Mouse (Mus musculus) liver, embryonic 13.5 days (tissue): Measurements from ENCODE around the gene Mosmo. TPM values are rescaled to one million over a fixed set of nuclear protein-coding genes. Genes with fewer than 3 reads are reported as not detected.
A peak's percentile ranks its signal among the peaks of the same experiment; 100 is the strongest.

Source experiments
- ATAC-seq: fragments of 200-750 bp; cut with Nextera tagmentation; 2 replicates; pipeline ENCODE4 v1.8.0; 2017; ENCODE audit warnings: low read depth, mild to moderate bottlenecking, moderate number of reproducible peaks, moderate library complexity
- DNase-seq: peaks from one replicate; pipeline ENCODE4 v3.0.0; 2022
- H3K27ac ChIP-seq: fragments of 300-500 bp; sonication (generic); 2 replicates; pipeline ENCODE4 v1.5.1; 2015; ENCODE audit warnings: moderate library complexity, mild to moderate bottlenecking, inconsistent platforms
- H3K27me3 ChIP-seq: fragments of 300-500 bp; sonication (generic); 2 replicates; pipeline ENCODE4 v1.6.1; 2015; ENCODE audit warnings: mild to moderate bottlenecking, inconsistent platforms
- H3K36me3 ChIP-seq: fragments of 300-500 bp; sonication (generic); 2 replicates; pipeline ENCODE4 v1.6.1; 2015; ENCODE audit warnings: mild to moderate bottlenecking, inconsistent platforms
- H3K4me1 ChIP-seq: fragments of 300-500 bp; sonication (generic); replicated peaks from 2 replicates; pipeline ENCODE4 v1.6.1; 2015; ENCODE audit warnings: inconsistent platforms
- H3K4me2 ChIP-seq: fragments of 300-500 bp; sonication (generic); 2 replicates; pipeline ENCODE4 v1.6.1; 2015; ENCODE audit warnings: inconsistent platforms, mild to moderate bottlenecking, moderate library complexity
- H3K4me3 ChIP-seq: fragments of 300-500 bp; sonication (generic); replicated peaks from 2 replicates; pipeline ENCODE4 v1.5.1; 2015; ENCODE audit warnings: mild to moderate bottlenecking, inconsistent platforms
- H3K9ac ChIP-seq: fragments of 300-500 bp; sonication (generic); 2 replicates; pipeline ENCODE4 v1.6.1; 2015; ENCODE audit warnings: mild to moderate bottlenecking, inconsistent platforms
- H3K9me3 ChIP-seq: fragments of 300-500 bp; sonication (generic); replicated peaks from 2 replicates; pipeline ENCODE4 v1.6.1; 2016; ENCODE audit warnings: inconsistent platforms
- WGBS: fragments of 180-500 bp; shearing (Covaris S2); methylation state at CpG from one replicate; pipeline ENCODE4 v1.1.7; 2015; ENCODE audit not compliant: insufficient replicate concordance; 5-methylcytosine and 5-hydroxymethylcytosine counted together
- polyA plus RNA-seq: library from polyadenylated mRNA; unstranded; fragments of >200 nt; fragmentation: Nextera tagmentation; extraction: Ambion mirVana; gene quantifications from 2 replicates; pipeline ENCODE4 v1.2.1, GENCODE M21; 2015

Mosmo gene
- polyA plus RNA-seq: 7.4 and 8.8 TPM in 2 replicates

DNA sequence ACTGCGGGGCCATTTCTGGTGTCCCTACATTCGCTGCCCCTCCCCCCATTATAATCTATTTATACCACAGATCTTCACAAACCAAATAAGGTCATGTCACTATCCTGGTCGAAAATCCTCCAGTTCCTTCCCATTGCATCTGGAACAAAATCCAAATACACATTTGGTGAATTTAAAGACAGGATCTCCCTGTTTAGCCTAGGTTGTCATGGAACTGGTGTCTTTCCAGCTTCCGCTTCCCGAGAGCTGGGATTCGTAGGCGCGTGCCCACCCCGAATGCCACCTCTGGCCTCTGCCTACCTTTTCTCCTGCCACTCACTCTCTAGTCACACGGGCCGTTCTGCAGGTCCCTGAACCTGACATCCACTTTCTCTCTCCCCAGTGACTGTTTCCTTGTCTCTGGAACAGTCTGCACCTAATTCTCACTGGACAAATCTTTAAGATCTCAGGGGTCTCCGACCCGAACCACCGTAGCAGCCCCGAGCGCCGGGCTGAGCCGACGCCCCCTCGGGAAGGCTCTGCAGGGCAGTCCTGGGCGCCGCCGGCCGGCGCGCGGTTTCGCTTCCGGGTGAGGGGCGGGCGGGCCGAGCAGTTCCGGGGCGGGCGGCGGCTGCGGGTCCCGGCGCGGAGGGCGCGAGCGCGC, at the start of gene Mosmo:
Mosmo (plus strand) TSS at position 618 of the 643 bp plus-strand sequence.
- Histone ChIP-seq H3K9me3 (no peaks in the 10 kb centered on the region), H3K27ac (peak within 1 kb of the TSS; percentile 72), H3K36me3 (no peaks in the 10 kb centered on the region), H3K4me2 (peak within 1 kb of the TSS; percentile 91), H3K4me1 (peaks cover 54% of the 10 kb centered on the region), H3K9ac (peak within 1 kb of the TSS; percentile 91), H3K4me3 (peak within 1 kb of the TSS; percentile 91), H3K27me3 (no peaks in the 10 kb centered on the region)
- WGBS: under 1% methylated on average over 44 of the region's 44 CpGs
- ATAC-seq (peak; percentile 93), DNase-seq (peak; percentile 55)

DNA sequence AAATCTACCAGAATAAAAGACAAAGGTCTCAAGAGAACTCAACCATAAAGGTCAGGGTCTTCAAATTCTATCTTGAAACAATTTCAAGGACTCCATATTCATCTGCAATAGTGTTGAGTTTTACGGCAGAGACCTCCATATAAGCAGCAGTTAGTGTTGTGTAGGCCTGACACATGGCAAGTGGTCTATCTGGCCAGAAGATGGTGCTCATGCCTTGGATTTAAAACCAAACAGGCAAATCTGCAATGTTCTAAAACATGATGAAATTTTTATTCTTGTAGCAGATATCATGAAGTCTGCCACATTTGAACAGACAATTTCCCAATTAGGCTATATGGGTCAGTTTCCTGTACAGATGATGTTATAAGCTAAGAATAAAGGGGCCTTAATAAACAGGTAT, 44.9 kb upstream of the Mosmo start:
- Histone ChIP-seq H3K36me3 (peaks cover 4% of the 10 kb centered on the region; the same call in 1 of the 2 replicates), H3K27me3 (no peaks in the 10 kb centered on the region), H3K4me2 (no peak overlapping the region), H3K4me1 (peaks cover 20% of the 10 kb centered on the region), H3K4me3 (no peak overlapping the region), H3K27ac (no peak overlapping the region), H3K9ac (no peak overlapping the region), H3K9me3 (no peaks in the 10 kb centered on the region)
- DNase-seq (no peak), ATAC-seq (no peak)
- 65% methylated on average over 1 of the region's 1 CpGs for WGBS

DNA sequence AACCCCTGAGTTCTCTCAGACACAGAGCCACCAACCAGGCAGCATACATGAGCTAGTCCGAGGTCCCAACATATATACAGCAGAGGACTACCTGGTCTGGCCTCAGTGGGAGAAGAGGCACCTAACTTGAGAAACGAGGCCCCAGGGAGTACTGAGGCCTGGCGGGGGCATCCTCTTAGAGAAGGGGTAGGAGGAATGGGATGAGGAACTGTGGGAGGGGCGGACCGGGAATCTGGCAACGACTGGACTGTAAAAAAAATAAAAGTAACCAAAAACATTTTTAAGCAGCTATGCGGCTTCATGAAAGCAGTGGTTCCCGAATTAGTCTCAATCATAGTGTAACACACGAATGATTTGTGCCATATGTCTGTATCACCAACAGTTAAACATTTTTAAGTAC, 43.1 kb upstream of the Mosmo start:
- no peak for ATAC-seq
- Histone ChIP-seq H3K36me3 (peaks cover 18% of the 10 kb centered on the region), H3K9ac (peak overlapping the region; percentile 96), H3K4me1 (peaks cover 20% of the 10 kb centered on the region), H3K9me3 (no peaks in the 10 kb centered on the region), H3K27me3 (no peaks in the 10 kb centered on the region), H3K27ac (peak overlapping the region; percentile 87), H3K4me2 (peak overlapping the region; percentile 74), H3K4me3 (peak overlapping the region; percentile 98)
- WGBS: 13% methylated on average over 9 of the region's 9 CpGs
- DNase-seq: peak; percentile 11

DNA sequence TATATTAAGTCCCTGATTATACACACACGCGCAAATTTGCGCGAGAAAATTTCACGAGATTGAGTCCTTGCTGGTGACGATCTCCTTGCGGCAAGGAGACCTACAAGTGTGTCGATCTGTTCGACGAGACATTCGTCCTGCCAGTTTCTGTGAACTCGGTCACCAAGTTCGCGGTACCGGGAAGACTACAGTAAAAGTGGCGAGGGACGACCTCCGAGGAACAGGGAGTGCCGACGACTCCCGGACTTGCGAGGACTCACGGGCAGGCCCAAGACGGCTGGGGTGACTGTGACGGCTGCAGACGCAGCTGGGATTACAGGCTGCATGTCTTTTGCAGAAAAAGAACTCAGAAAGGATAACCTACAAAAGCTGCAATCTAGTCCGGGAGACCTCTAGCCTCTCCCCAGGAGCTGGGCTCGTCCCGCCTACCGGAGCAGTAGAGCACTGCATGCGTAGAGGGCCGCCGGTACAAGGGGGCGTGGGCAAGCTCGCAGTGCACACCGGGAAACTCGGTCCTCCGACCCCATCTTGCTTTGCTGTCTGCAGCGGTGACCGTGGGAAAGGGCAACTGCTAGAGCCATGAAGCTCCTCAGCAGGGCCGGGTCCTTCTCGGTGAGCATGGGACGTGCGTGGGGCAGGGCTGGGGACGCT, 42.6 kb upstream of the Mosmo start, which contains the start of gene Uqcrc2:
Uqcrc2 (plus strand) TSS at position 466 of the 651 bp plus-strand sequence.
- Histone ChIP-seq H3K27me3 (no peaks in the 10 kb centered on the region), H3K4me2 (peak within 1 kb of the TSS; percentile 74), H3K9ac (peak within 1 kb of the TSS; percentile 96), H3K27ac (peak within 1 kb of the TSS; percentile 87), H3K4me1 (peaks cover 20% of the 10 kb centered on the region), H3K9me3 (no peaks in the 10 kb centered on the region), H3K36me3 (peaks cover 23% of the 10 kb centered on the region), H3K4me3 (peak within 1 kb of the TSS; percentile 98)
- ATAC-seq (peak; percentile 99), DNase-seq (peak; percentile 89)
- WGBS: under 1% methylated on average over 45 of the region's 45 CpGs

DNA sequence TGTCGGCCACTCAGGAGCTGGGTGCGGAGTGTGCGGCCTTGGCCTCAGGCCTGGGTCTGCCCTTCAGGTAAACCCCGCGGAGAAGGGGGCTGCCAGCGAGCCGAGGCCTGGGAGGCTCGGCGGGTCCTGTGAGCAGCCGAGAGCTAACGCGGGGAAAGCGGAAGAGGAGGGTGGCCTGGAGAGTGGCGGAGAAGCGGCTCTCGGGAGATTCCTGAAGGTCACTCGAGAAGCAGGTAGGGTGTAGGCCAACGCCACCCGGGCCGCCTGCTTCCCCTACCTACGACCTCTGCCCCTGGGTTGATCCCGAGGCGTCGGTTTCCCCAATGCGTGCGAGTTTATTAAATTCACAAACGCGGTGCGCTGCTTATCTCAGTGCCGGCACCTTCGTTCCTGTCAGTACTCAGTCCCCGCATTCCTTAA, 42.0 kb upstream of the Mosmo start:
- no peaks in the 10 kb centered on the region for H3K9me3 ChIP-seq
- H3K4me3 ChIP-seq: peak overlapping the region; percentile 98
- under 1% methylated on average over 32 of the region's 32 CpGs for whole genome bisulfite sequencing
- peak overlapping the region; percentile 87 for H3K27ac ChIP-seq
- DNase-seq: no peak
- H3K4me2 ChIP-seq: peak overlapping the region; percentile 74
- peaks cover 29% of the 10 kb centered on the region for H3K36me3 ChIP-seq
- no peaks in the 10 kb centered on the region for H3K27me3 ChIP-seq
- H3K4me1 ChIP-seq: peaks cover 20% of the 10 kb centered on the region
- peak; percentile 77 for ATAC-seq
- H3K9ac ChIP-seq: peak overlapping the region; percentile 96

DNA sequence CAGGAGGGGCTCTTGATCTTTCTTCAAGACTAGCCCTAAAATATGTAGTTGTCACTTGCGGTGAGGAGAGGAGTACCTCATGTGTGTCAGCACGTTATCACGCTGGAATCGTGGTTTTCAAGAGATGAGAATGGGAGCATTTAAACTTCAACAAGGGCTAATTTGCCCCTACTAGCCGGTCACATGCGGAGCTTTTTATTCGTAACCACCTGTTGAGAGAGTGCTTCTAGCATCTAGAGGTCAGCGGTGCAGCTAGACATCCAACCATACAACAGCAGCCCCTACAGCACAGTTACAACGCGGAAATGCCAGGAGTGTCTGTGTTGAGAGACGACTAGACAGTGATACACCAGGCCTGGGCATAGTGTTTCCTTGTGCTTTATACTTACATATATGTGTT, 41.6 kb upstream of the Mosmo start:
- peak overlapping the region; percentile 96 for H3K9ac ChIP-seq
- H3K27me3 ChIP-seq: no peaks in the 10 kb centered on the region
- H3K36me3 ChIP-seq: peaks cover 33% of the 10 kb centered on the region
- H3K27ac ChIP-seq: peak overlapping the region; percentile 87; the same call in 1 of the 2 replicates
- WGBS: 1% methylated on average over 11 of the region's 11 CpGs
- peak overlapping the region; percentile 98 for H3K4me3 ChIP-seq
- ATAC-seq: no peak; the same call in 1 of the 2 replicates
- DNase-seq: peak; percentile 23
- H3K4me1 ChIP-seq: peaks cover 20% of the 10 kb centered on the region
- H3K4me2 ChIP-seq: peak overlapping the region; percentile 74
- H3K9me3 ChIP-seq: no peaks in the 10 kb centered on the region

DNA sequence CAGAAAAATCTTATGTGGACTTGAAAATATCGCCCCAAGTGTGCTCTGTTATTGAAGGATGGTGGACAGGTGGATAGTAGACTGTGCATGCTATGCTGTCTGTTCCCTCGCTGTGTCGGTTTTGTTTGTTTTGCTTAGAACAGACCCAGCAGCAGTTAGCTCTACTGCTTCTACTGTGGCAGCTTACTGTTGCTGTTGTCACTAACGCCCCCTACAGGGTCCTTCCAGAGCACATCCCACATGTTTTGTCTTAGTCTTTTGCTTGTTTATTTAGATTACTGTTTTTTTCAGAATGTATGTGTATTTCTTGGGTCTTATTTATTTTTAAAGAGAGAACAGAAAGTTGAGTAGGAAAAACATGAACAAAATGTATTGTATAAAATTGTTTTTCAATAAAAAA, 34.2 kb upstream of the Mosmo start:
- no peak for DNase-seq
- H3K4me3 ChIP-seq: no peak overlapping the region
- H3K9me3 ChIP-seq: no peaks in the 10 kb centered on the region
- WGBS: 68% methylated on average over 4 of the region's 4 CpGs
- no peak overlapping the region for H3K9ac ChIP-seq
- ATAC-seq: no peak
- H3K4me1 ChIP-seq: no peaks in the 10 kb centered on the region
- no peak overlapping the region for H3K4me2 ChIP-seq
- no peak overlapping the region for H3K27ac ChIP-seq
- H3K27me3 ChIP-seq: no peaks in the 10 kb centered on the region
- peaks cover 78% of the 10 kb centered on the region for H3K36me3 ChIP-seq

DNA sequence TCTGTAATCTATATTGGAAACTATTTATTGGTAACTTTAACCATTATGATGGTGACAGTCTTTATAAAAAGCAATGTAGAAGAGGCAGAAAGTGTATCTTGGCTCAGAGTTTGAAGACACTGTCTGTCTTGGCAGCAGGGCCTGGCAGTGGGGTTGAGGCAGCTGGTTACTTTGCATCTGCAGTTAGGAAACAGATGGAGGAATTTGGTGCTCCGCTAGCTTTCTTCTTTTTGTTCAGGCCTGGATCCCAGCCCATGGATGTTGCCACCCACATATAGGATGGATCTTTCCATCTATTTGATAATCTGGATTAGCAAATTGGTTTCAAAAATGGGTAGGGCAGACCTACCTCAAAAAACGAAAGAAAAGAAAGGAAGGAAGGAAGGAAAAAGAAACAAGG, 29.6 kb upstream of the Mosmo start:
- no peak overlapping the region for H3K27ac ChIP-seq

DNA sequence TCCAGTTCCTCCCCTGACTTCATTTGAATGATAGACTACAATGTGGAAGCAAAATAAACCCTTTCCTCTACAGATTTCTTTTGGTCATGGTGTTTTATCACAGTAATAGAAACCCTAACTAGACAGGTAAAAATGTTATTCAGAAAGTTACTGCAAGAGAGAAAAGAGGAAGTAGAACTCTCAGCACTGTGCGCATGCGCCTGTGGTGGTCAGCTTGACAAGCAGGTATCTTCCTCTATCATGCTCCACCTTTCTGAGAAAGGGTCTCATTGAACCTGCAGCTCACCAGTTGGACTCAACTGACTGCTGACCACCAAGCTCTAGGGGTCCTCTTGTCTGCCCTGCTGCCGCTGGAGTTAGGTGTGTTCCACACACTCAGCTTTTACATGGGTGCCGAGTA, 15.3 kb upstream of the Mosmo start:
- ATAC-seq: no peak
- H3K36me3 ChIP-seq: peaks cover 36% of the 10 kb centered on the region
- H3K9me3 ChIP-seq: no peaks in the 10 kb centered on the region
- DNase-seq: no peak
- H3K27me3 ChIP-seq: no peaks in the 10 kb centered on the region
- H3K4me3 ChIP-seq: no peak overlapping the region
- 64% methylated on average over 4 of the region's 4 CpGs for WGBS
- H3K9ac ChIP-seq: no peak overlapping the region
- no peak overlapping the region for H3K27ac ChIP-seq
- H3K4me2 ChIP-seq: no peak overlapping the region
- no peaks in the 10 kb centered on the region for H3K4me1 ChIP-seq

More for the DNA sequence above, 29.6 kb upstream of the Mosmo start:
- Histone ChIP-seq H3K9me3 (no peaks in the 10 kb centered on the region), H3K27me3 (no peaks in the 10 kb centered on the region), H3K4me1 (no peaks in the 10 kb centered on the region), H3K36me3 (peaks cover 87% of the 10 kb centered on the region), H3K9ac (no peak overlapping the region), H3K4me2 (no peak overlapping the region), H3K4me3 (no peak overlapping the region)
- DNase-seq: no peak
- no peak for ATAC-seq
- WGBS: 68% methylated on average over 2 of the region's 2 CpGs

DNA sequence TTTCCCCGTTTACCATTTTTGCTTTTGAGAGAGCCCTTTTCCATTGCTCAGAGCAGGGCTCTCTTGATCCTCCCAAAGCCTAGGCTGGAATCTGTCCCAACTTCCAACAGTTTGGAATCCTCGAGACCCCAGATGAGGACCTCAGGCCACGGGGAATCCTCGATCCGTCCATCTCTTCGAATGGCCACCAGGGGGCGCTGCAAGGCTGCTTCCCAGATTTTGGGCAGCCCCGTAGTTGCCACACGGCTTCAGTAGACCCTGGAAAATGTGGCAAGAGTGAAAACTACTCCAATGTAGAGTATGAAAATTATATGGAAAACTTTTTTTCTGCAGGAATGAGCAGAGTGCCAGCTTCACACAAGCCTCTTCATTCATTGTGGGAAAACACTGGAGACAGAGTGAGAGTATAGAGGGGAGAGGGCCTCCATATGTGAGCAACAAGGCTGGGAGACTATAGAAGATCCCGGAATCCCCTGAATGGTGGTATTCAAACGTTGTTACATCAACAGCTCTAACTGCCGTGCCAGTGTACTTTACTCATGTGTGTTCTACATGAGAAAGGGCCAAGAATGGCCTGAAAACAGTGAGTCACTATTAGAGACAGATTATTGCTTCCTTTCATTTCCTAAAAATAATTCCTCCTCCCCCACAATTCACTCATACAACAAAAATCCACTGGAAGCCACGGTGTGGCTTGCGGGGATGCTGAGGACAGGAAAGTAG, 7.1 kb upstream of the Mosmo start, which contains the start of gene Pdzd9:
Pdzd9 (minus strand) TSS at position 191 of the 723 bp plus-strand sequence.
- Histone ChIP-seq H3K9me3 (no peaks in the 10 kb centered on the region), H3K36me3 (no peaks in the 10 kb centered on the region), H3K4me3 (no peak within 1 kb of the TSS), H3K9ac (no peak within 1 kb of the TSS), H3K4me1 (peaks cover 3% of the 10 kb centered on the region; the same call in 1 of the 2 replicates), H3K27ac (no peak within 1 kb of the TSS), H3K27me3 (no peaks in the 10 kb centered on the region), H3K4me2 (no peak within 1 kb of the TSS)
- WGBS: 16% methylated on average over 14 of the region's 14 CpGs
- peak; percentile 56 for DNase-seq
- ATAC-seq: peak; percentile 34; the same call in 1 of the 2 replicates

DNA sequence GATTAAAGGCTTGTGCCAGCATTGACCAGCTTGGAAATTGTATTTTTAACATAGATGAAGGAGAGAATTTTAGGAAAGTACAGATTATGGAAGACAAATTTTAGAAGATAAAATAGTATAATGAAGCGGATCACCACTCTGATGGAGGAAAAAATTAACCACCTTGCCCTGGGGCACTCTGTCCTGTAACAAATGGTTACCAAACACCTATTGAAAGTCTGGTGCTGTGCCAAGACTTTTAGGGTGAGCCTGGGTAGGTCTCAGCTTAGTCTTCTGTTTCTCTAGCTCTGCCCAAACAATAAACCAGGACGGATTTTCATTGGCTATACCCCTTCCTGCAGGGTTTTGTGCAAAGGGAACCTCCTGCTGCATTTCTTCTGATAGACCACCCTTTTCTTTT, 6.1 kb upstream of the Mosmo start:
- Histone ChIP-seq H3K36me3 (no peaks in the 10 kb centered on the region), H3K4me2 (no peak overlapping the region), H3K9me3 (no peaks in the 10 kb centered on the region), H3K4me3 (no peak overlapping the region), H3K9ac (no peak overlapping the region), H3K27me3 (no peaks in the 10 kb centered on the region), H3K4me1 (peaks cover 6% of the 10 kb centered on the region), H3K27ac (no peak overlapping the region)
- no peak for ATAC-seq
- WGBS: 58% methylated on average over 2 of the region's 2 CpGs
- no peak for DNase-seq
